Mouse (Mus musculus) heart, embryonic 13.5 days (tissue): ENCODE data around the gene Hspa1a. TPM values are rescaled to one million over a fixed set of nuclear protein-coding genes. Genes with fewer than 3 reads are reported as not detected.
"Not testable (repeated sequence)": the region's sequence is repeated elsewhere in the genome, so short reads cannot be mapped to it uniquely, and the experiment has no call there.

Experiments
- ATAC-seq: fragments of 200-750 bp; cut with Nextera tagmentation; 2 replicates; pipeline ENCODE4 v1.8.0; 2017; ENCODE audit warnings: moderate TSS enrichment; ENCODE audit not compliant: insufficient number of reproducible peaks, low FRiP score, low TSS enrichment; ENCODE audit errors: extremely low read depth
- H3K27ac ChIP-seq: fragments of 300-500 bp; sonication (generic); replicated peaks from 2 replicates; pipeline ENCODE4 v1.5.1; 2015; ENCODE audit warnings: moderate library complexity, mild to moderate bottlenecking, inconsistent platforms
- H3K27me3 ChIP-seq: fragments of 300-500 bp; sonication (generic); replicated peaks from 2 replicates; pipeline ENCODE4 v1.6.1; 2015; ENCODE audit warnings: mild to moderate bottlenecking, inconsistent platforms
- H3K36me3 ChIP-seq: fragments of 300-500 bp; sonication (generic); 2 replicates; pipeline ENCODE4 v1.6.1; 2015; ENCODE audit warnings: mild to moderate bottlenecking, inconsistent platforms
- H3K4me1 ChIP-seq: fragments of 300-500 bp; sonication (generic); 2 replicates; pipeline ENCODE4 v1.6.1; 2015; ENCODE audit warnings: inconsistent platforms
- H3K4me2 ChIP-seq: fragments of 300-500 bp; sonication (generic); 2 replicates; pipeline ENCODE4 v1.6.1; 2015; ENCODE audit warnings: inconsistent platforms, mild to moderate bottlenecking, moderate library complexity
- H3K4me3 ChIP-seq: fragments of 300-500 bp; sonication (generic); 2 replicates; pipeline ENCODE4 v1.5.1; 2015; ENCODE audit warnings: moderate library complexity, mild to moderate bottlenecking, inconsistent platforms
- H3K9ac ChIP-seq: fragments of 300-500 bp; sonication (generic); 2 replicates; pipeline ENCODE4 v1.6.1; 2015; ENCODE audit warnings: inconsistent platforms, mild to moderate bottlenecking, moderate library complexity
- H3K9me3 ChIP-seq: fragments of 300-500 bp; sonication (generic); 2 replicates; pipeline ENCODE4 v1.6.1; 2016; ENCODE audit warnings: inconsistent platforms
- WGBS: fragments of 180-500 bp; shearing (Covaris S2); methylation state at CpG from one replicate; pipeline ENCODE4 v1.1.7; 2015; ENCODE audit warnings: mixed read lengths; 5-methylcytosine and 5-hydroxymethylcytosine counted together
- polyA plus RNA-seq: library from polyadenylated mRNA; unstranded; fragments of >200 nt; fragmentation: Nextera tagmentation; extraction: Ambion mirVana; gene quantifications from 2 replicates; pipeline ENCODE4 v1.2.1, GENCODE M21; 2015

Gene Hspa1a
- polyA plus RNA-seq, 1 experiment from 2014 or later, result 3.9 TPM

DNA sequence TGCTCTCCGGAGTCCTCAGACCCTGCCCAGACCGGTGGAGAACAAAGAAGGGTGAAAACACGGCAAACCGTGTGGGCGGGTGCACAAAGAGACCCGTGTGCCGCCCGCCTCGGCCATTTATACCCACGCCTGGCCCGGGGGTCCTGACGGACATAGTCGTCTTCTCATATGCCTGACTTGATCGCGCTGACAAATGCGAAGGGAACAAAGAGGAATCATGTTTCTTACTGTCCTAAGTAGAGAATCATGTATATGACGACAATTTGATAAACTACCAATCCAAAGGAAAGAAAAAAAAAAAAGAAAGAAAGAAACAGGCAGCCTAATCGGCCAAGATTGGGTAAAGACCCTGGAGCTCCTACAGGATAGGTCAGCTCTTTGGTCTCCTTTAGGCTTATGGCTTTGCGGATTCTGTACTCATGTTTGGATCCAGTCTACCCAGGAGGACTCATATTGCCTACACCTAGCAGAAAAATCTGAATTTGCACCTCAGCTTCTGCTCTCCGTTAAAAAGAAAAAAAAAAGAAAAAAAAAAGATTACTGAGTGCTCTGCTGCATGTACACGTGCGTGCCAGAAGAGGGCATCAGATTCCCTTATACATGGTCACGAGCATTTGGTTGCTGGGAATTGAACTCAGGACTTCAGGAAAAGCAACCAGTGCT is 19.4 kb downstream of the Hspa1a start:
- ATAC-seq, result peak; percentile 71; the same call in 1 of the 2 replicates
- peaks cover 21% of the 10 kb centered on the region for H3K27me3 ChIP-seq
- H3K4me1 ChIP-seq, result peaks cover 18% of the 10 kb centered on the region
- WGBS, result under 1% methylated on average over 23 of the region's 23 CpGs
- peak overlapping the region; percentile 99 for H3K9ac ChIP-seq
- H3K4me3 ChIP-seq, result peak overlapping the region; percentile 83
- peak overlapping the region; percentile 87 for H3K27ac ChIP-seq
- no peaks in the 10 kb centered on the region for H3K9me3 ChIP-seq
- peak overlapping the region; percentile 95 for H3K4me2 ChIP-seq
- H3K36me3 ChIP-seq, result peaks cover 23% of the 10 kb centered on the region

DNA sequence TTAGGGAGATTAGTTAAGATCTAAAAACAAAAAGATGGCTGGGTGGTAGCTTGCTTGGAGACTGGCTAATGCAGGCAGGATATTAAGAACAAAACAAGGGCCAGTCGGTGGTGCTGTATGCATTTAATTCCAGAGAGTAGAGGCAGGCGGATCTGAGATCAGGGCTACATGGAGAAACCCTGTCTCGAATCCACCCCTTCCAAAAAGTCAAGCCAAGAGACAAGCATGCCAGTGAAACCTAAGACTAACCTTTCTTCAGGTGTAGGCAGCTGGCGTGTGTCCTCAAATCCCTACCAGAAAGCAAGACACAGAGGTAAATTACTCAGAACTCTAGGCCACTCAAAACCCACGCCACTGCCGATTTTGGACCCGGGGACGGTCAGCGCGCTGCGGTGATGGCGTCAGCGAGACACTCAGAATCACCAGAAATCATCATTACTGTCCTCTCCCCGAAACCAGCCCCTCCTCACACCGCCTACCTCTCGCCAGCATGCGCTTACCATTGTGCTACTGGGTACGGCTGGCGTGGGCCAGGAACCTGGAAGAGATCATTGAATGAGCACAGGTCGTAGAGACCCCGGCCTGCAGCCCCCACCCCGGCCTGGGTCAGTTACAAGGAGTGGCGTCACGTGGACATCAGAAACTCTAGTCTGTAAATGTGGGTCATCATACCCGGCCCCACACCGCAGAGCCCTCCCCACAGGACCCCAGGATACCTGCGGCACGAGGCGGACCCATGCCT is 20.1 kb downstream of the Hspa1a start:
- H3K27ac ChIP-seq, result peak overlapping the region; percentile 87
- ATAC-seq, result no peak
- peak overlapping the region; percentile 95 for H3K4me2 ChIP-seq
- WGBS, result under 1% methylated on average over 29 of the region's 29 CpGs
- H3K9ac ChIP-seq, result peak overlapping the region; percentile 99
- H3K27me3 ChIP-seq, result peaks cover 18% of the 10 kb centered on the region
- no peaks in the 10 kb centered on the region for H3K9me3 ChIP-seq
- H3K4me3 ChIP-seq, result peak overlapping the region; percentile 83
- peaks cover 18% of the 10 kb centered on the region for H3K4me1 ChIP-seq
- peaks cover 23% of the 10 kb centered on the region for H3K36me3 ChIP-seq

DNA sequence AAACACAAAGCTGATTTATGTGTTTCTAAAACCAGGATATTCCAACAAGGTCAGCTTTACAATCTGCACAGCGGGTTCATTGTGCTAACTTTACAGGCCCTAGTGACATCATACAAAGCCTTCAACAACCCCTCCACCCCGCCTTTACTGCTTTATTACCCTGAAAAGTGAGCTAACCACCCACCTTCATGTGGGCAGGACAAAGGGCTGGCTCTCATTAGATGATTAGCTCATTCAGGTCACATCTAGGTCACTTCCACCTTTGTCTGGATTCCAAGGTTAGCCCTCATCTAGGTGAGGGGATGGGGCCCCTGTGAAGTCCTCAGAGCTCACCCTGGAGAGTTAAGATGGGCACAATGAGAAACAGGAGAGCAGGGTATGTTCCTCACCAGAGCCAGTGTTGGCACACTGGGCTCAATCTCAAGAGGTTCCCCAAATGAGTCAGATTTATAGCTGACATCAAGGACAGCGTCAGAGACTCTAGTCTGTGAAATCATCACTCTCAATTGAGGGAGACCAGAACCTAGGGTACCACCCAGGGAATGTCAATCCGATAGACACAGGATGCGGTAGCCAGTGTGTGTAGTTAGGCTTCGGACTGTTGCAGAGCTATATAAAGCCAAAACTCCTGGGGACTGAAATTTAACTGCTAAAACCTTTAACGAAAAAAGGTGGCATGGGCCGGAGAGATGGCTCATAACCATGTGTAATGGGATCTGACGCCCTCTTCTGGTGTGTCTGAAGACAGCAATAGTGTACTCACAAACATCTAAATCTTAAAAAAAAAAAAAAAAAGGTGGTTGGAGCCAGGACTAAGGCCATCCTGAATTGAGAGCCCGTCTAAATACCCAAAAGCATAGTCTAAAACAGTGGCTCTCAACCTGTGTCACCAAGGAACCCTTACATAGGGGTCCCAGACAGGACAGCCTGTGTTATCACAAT is 21.2 kb downstream of the Hspa1a start:
- Histone ChIP-seq H3K9me3 (no peaks in the 10 kb centered on the region), H3K9ac (peak overlapping the region; percentile 99), H3K27me3 (peaks cover 10% of the 10 kb centered on the region), H3K36me3 (peaks cover 23% of the 10 kb centered on the region), H3K4me3 (peak overlapping the region; percentile 83), H3K4me2 (peak overlapping the region; percentile 95), H3K4me1 (peaks cover 18% of the 10 kb centered on the region), H3K27ac (peak overlapping the region; percentile 87)
- WGBS, result 34% methylated on average over 10 of the region's 10 CpGs
- no peak for ATAC-seq

DNA sequence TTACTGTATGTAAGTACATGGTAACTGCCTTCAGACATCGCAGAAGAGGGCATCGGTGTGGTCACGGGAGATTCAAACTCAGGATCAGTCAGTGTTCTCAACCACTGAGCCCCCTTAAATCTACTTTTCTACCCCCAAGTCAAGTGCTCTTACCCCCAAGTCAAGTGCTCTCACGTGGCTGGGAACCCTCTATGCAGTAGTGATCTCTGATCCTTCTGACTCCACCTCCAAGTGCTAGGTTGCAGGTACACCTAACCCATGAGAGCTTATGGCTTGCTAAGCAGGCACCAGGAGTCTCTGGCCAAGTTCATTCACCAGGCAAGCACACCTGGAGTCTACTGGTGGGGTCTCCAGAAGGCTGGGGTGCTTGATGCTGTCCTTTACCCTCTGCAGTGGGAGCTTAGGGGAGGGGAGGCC is 22.4 kb downstream of the Hspa1a start:
- no peak overlapping the region for H3K9ac ChIP-seq
- ATAC-seq, result no peak
- 27% methylated on average over 4 of the region's 4 CpGs for WGBS
- H3K9me3 ChIP-seq, result no peaks in the 10 kb centered on the region
- no peaks in the 10 kb centered on the region; the same call in 1 of the 2 replicates for H3K27me3 ChIP-seq
- H3K27ac ChIP-seq, result no peak overlapping the region
- peaks cover 23% of the 10 kb centered on the region for H3K36me3 ChIP-seq
- no peak overlapping the region for H3K4me3 ChIP-seq
- H3K4me1 ChIP-seq, result peaks cover 19% of the 10 kb centered on the region
- H3K4me2 ChIP-seq, result no peak overlapping the region

DNA sequence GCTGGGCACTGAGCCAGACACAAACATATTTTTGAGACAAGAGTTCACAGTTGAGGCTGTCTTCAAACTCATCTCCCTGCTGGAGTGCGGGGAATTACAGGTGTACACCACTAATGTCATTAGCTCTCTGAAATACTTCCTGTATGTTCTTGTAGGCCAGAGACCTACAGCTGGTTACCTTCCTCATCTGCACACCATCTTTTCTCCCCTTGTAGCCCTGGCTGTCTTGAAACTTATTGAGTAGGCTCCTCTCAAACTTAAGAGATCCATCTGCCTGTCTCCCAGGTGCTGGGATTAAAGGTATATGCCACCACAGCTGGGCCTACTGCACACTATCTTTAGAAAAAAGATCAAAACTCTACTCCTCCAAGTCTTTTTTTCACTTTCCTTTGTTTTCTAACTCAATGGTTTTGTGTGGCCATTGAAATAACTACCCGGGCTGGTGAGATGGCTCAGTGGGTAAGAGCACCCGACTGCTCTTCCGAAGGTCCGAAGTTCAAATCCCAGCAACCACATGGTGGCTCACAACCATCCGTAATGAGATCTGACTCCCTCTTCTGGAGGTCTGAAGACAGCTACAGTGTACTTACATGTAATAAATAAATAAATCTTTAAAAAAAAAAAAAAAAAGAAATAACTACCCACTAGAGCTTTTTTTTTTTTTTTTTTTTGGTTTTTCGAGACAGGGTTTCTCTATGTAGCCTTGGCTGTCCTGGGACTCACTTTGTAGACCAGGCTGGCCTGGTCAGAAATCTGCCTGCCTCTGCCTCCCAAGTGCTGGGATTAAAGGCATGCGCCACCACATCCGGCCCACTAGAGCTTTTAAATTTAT is 23.0 kb downstream of the Hspa1a start:
- H3K27ac ChIP-seq, H3K9me3 ChIP-seq, H3K4me2 ChIP-seq, H3K9ac ChIP-seq, H3K27me3 ChIP-seq, H3K4me3 ChIP-seq, ATAC-seq: not testable (repeated sequence)
- H3K4me1 ChIP-seq, result peaks cover 21% of the 10 kb centered on the region
- 56% methylated on average over 9 of the region's 9 CpGs for WGBS
- H3K36me3 ChIP-seq, result peaks cover 23% of the 10 kb centered on the region

DNA sequence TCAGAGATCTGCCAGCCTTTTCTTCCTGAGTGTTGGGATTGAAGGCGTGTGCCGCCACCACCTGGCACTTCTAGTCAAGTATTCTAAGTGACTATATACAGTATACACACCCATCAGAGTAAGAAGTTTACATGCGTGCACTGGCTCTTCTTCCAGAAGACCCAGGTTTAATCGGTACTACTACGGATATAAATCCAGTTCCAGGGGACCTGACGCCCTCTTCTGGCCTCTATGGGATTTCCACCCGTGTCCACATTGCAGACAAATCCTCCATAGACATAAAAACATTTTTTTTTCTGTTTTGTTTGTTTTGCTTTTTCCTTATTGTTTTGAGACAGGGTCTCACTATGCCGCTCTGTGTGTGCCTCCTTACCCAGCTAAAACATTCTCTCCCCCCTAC is 24.4 kb downstream of the Hspa1a start:
- H3K36me3 ChIP-seq, result peaks cover 23% of the 10 kb centered on the region
- no peaks in the 10 kb centered on the region for H3K27me3 ChIP-seq
- H3K27ac ChIP-seq, result no peak overlapping the region
- WGBS, result 24% methylated on average over 8 of the region's 8 CpGs
- peaks cover 21% of the 10 kb centered on the region for H3K4me1 ChIP-seq
- H3K9me3 ChIP-seq, result no peaks in the 10 kb centered on the region
- H3K9ac ChIP-seq, result no peak overlapping the region
- no peak for ATAC-seq
- H3K4me2 ChIP-seq, result no peak overlapping the region
- H3K4me3 ChIP-seq, result no peak overlapping the region

DNA sequence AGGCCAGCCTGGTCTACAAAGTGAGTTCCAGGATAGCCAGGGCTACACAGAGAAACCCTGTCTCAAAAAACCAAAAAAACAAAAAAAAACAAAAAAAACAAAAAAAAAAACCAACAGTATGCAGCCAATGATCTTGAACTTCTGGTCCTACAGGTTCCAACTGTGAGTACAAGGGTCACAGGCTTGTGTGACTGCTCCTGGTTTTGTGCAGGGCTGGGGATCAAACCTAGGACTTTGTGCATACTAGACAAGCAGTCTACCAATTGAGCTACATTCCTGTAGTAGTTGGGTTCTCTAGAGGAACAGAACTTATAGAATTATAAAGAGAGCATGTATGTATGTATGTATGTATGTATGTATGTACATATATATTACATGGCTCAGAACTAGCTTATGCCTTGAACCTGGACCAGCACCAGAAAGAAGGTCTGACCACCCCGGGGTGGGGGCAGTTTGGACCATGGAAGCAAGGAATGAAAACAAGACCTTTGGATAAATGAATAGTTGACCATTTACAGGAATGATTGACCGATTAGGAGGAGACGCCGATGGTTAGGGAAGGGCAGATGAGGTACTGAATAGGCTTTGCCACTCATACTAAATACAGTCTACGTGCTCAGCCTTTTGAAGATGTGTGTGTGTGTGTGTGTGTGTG is 25.3 kb downstream of the Hspa1a start:
- H3K27me3 ChIP-seq, result no peaks in the 10 kb centered on the region
- no peak for ATAC-seq
- H3K36me3 ChIP-seq, result peaks cover 23% of the 10 kb centered on the region
- H3K9ac ChIP-seq, result no peak overlapping the region
- 86% methylated on average over 5 of the region's 5 CpGs for WGBS
- no peak overlapping the region for H3K4me2 ChIP-seq
- no peak overlapping the region for H3K4me3 ChIP-seq
- peaks cover 26% of the 10 kb centered on the region for H3K4me1 ChIP-seq
- no peaks in the 10 kb centered on the region for H3K9me3 ChIP-seq
- H3K27ac ChIP-seq, result no peak overlapping the region

DNA sequence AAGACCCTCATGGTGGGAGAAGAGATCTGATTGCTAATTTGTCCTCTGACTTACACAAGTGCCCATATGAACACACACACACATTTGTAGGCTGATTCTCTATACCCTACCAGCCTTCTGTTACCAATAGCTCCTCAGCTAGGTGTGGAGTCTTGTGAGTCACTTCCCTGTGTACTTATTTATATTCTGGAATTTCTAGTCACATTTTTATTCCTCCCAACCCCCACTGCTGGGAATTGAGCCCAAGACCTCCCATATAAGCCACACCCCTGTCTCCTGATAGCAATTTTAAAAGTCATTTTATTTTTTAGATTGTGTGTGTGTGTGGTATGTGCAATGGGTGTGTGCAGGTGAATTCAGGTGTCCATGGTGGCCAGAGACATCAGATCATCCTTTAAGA is 27.6 kb downstream of the Hspa1a start:
- Histone ChIP-seq H3K9me3 (no peaks in the 10 kb centered on the region), H3K4me1 (peaks cover 11% of the 10 kb centered on the region), H3K4me3 (no peak overlapping the region), H3K9ac (peak overlapping the region; percentile 40; the same call in 1 of the 2 replicates), H3K27ac (no peak overlapping the region), H3K36me3 (peaks cover 2% of the 10 kb centered on the region), H3K4me2 (no peak overlapping the region), H3K27me3 (no peaks in the 10 kb centered on the region)
- no peak for ATAC-seq

DNA sequence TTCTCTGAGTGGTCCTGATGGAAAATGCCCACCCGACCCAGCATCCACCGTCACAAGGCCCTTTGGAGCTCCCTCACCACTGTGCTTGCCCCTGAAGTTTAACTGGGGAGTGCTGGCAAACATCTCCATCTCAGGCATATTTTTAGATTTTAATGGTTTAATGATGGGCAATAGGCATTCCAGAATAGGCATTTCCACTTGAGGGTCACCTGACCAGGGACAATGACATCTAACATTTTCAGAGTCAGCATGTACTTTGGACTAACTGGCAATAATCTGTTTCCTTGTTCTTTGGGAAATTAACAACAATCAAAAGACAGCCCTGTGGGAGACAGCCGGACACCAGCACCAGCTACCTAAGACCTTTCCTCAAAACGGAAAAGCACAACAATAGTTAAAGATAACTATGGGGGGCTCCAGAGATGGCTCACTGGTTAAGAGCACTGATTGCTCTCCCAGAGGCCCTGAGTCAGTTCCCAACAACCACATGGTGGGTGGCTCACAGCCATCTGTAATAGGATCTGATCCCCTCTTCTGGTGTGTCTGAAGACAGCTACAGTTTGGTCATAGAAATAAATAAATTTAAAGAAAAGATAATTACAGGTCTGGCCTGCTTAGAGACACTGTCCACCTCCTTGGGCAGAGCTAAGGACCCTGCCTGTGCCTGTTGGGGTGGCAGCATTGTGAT is 28.7 kb downstream of the Hspa1a start:
- no peak overlapping the region for H3K9ac ChIP-seq
- peaks cover 11% of the 10 kb centered on the region for H3K4me1 ChIP-seq
- WGBS, result 79% methylated on average over 4 of the region's 4 CpGs
- no peaks in the 10 kb centered on the region for H3K36me3 ChIP-seq
- H3K9me3 ChIP-seq, result no peaks in the 10 kb centered on the region
- H3K4me2 ChIP-seq, result no peak overlapping the region
- ATAC-seq, result no peak
- no peak overlapping the region for H3K4me3 ChIP-seq
- no peaks in the 10 kb centered on the region for H3K27me3 ChIP-seq
- H3K27ac ChIP-seq, result no peak overlapping the region
